Mouse (Mus musculus) heart, embryonic 14.5 days (tissue): ENCODE measurements at regions not wholly inside any gene's neighbourhood (a gene's known extent, or its start where the extent isn't known, plus 50 kb on each side); places are given as distances from the start of the nearest gene placed in this dataset.

Experiments
- ATAC-seq: fragments of 200-750 bp; cut with Nextera tagmentation; 2 replicates; pipeline ENCODE4 v1.8.0; 2017; ENCODE audit warnings: low read depth, moderate TSS enrichment; ENCODE audit not compliant: insufficient number of reproducible peaks, insufficient read depth, low FRiP score
- H3K27ac ChIP-seq, 2 experiments: fragments of 200-500 bp in 1 of 2; fragments of 300-500 bp in 1 of 2; sonication (generic) in 1 of 2; replicated peaks in 1 of 2; 2 replicates each; pipeline ENCODE4 v1.5.1; 2012 to 2014; ENCODE audit warnings: low read depth in 2 of 2, low read length in 2 of 2, control low read depth in 1 of 2, mild to moderate bottlenecking in 1 of 2, mixed read lengths in 1 of 2; ENCODE audit not compliant: control insufficient read depth in 1 of 2, insufficient read depth in 1 of 2
- H3K27me3 ChIP-seq: fragments of 300-500 bp; sonication (generic); 2 replicates; pipeline ENCODE4 v1.6.1; 2014; ENCODE audit warnings: mild to moderate bottlenecking, low read length, control low read depth; ENCODE audit not compliant: control insufficient read depth, insufficient read depth
- H3K36me3 ChIP-seq: fragments of 300-500 bp; sonication (generic); 2 replicates; pipeline ENCODE4 v1.6.1; 2014; ENCODE audit warnings: mild to moderate bottlenecking, control low read depth, low read length, mixed read lengths; ENCODE audit not compliant: control insufficient read depth, insufficient read depth
- H3K4me1 ChIP-seq, 2 experiments: fragments of 200-500 bp in 1 of 2; fragments of 300-500 bp in 1 of 2; sonication (generic) in 1 of 2; 2 replicates each; pipeline ENCODE4 v1.6.1; 2012 to 2014; ENCODE audit warnings: low read length in 2 of 2, control low read depth in 1 of 2, mixed read lengths in 1 of 2; ENCODE audit not compliant: control insufficient read depth in 2 of 2, insufficient read depth in 2 of 2
- H3K4me2 ChIP-seq: fragments of 300-500 bp; sonication (generic); 2 replicates; pipeline ENCODE4 v1.6.1; 2014; ENCODE audit warnings: mild to moderate bottlenecking, low read length
- H3K4me3 ChIP-seq, 2 experiments: fragments of 200-500 bp in 1 of 2; fragments of 300-500 bp in 1 of 2; sonication (generic) in 1 of 2; 2 replicates each; pipeline ENCODE4 v1.5.1; 2012 to 2014; ENCODE audit warnings: low read length in 2 of 2, mild to moderate bottlenecking in 2 of 2, control low read depth in 1 of 2, low read depth in 1 of 2, moderate library complexity in 1 of 2; ENCODE audit not compliant: control insufficient read depth in 1 of 2, insufficient read depth in 1 of 2
- H3K9ac ChIP-seq: fragments of 300-500 bp; sonication (generic); 2 replicates; pipeline ENCODE4 v1.6.1; 2014; ENCODE audit warnings: mild to moderate bottlenecking, low read length
- H3K9me3 ChIP-seq: fragments of 300-500 bp; sonication (generic); 2 replicates; pipeline ENCODE4 v1.6.1; 2016; ENCODE audit warnings: low read length, control low read depth; ENCODE audit not compliant: control insufficient read depth
- WGBS: fragments of 180-500 bp; shearing (Covaris S2); extraction: QIAGEN DNeasy Blood & Tissue Kit; methylation state at CpG from one replicate; pipeline ENCODE4 v1.1.7; 2014; 5-methylcytosine and 5-hydroxymethylcytosine counted together

GRCm38 (mm10) chr1:90428774-90429173, 174.0 kb upstream of the Cops8 start:
- Histone ChIP-seq H3K4me2 (no peak overlapping the region), H3K27me3 (no peaks in the 10 kb centered on the region), H3K36me3 (no peaks in the 10 kb centered on the region), H3K9ac (no peak overlapping the region), H3K4me1 (peaks cover 6 to 7% of the 10 kb centered on the region in 2 experiments), H3K4me3 (no peak overlapping the region), H3K9me3 (peaks cover 3% of the 10 kb centered on the region; the same call in 1 of the 2 replicates), H3K27ac (no peak overlapping the region)
- 85% methylated on average over 7 of the region's 7 CpGs for WGBS
- ATAC-seq: no peak

- Histone ChIP-seq H3K4me1 (peaks cover 0 to 3% of the 10 kb centered on the region in 2 experiments; a peak in 2 of 4 replicates), H3K4me3 (no peak overlapping the region), H3K27me3 (no peaks in the 10 kb centered on the region), H3K4me2 (no peak overlapping the region), H3K9me3 (peaks cover 3% of the 10 kb centered on the region; the same call in 1 of the 2 replicates), H3K9ac (no peak overlapping the region), H3K27ac (no peak overlapping the region), H3K36me3 (no peaks in the 10 kb centered on the region)
- 85% methylated on average over 9 of the region's 9 CpGs for WGBS
- no peak for ATAC-seq
Observed at GRCm38 (mm10) chr1:90430480-90430879, 172.3 kb upstream of the Cops8 start.

GRCm38 (mm10) chr1:90431783-90432182, 171.0 kb upstream of the Cops8 start:
- H3K4me3 ChIP-seq: no peak overlapping the region
- peaks cover 0 to 3% of the 10 kb centered on the region in 2 experiments; a peak in 2 of 4 replicates for H3K4me1 ChIP-seq
- no peak overlapping the region for H3K27ac ChIP-seq
- no peaks in the 10 kb centered on the region for H3K36me3 ChIP-seq
- no peak overlapping the region for H3K9ac ChIP-seq
- peaks cover 3% of the 10 kb centered on the region; the same call in 1 of the 2 replicates for H3K9me3 ChIP-seq
- H3K27me3 ChIP-seq: no peaks in the 10 kb centered on the region
- WGBS: 71% methylated on average over 6 of the region's 6 CpGs
- no peak for ATAC-seq
- H3K4me2 ChIP-seq: no peak overlapping the region

- no peak for ATAC-seq
- no peak overlapping the region for H3K9ac ChIP-seq
- no peak overlapping the region for H3K27ac ChIP-seq
Observed at GRCm38 (mm10) chr1:90433911-90434310, 168.9 kb upstream of the Cops8 start.

GRCm38 (mm10) chr1:90440638-90441037, 162.1 kb upstream of the Cops8 start:
- H3K4me2 ChIP-seq: no peak overlapping the region

More at GRCm38 (mm10) chr1:90433911-90434310, 168.9 kb upstream of the Cops8 start:
- 70% methylated on average over 5 of the region's 5 CpGs for WGBS
- no peak overlapping the region for H3K4me3 ChIP-seq
- no peak overlapping the region for H3K4me2 ChIP-seq
- peaks cover 0 to 3% of the 10 kb centered on the region in 2 experiments; a peak in 2 of 4 replicates for H3K4me1 ChIP-seq
- H3K27me3 ChIP-seq: no peaks in the 10 kb centered on the region
- no peaks in the 10 kb centered on the region for H3K9me3 ChIP-seq
- H3K36me3 ChIP-seq: no peaks in the 10 kb centered on the region

GRCm38 (mm10) chr1:90441134-90441868, 161.5 kb upstream of the Cops8 start:
- Histone ChIP-seq H3K36me3 (no peaks in the 10 kb centered on the region), H3K4me3 (no peak overlapping the region), H3K27me3 (no peaks in the 10 kb centered on the region), H3K9me3 (no peaks in the 10 kb centered on the region), H3K4me1 (peaks cover 4 to 6% of the 10 kb centered on the region in 2 experiments), H3K4me2 (no peak overlapping the region), H3K27ac (no peak overlapping the region), H3K9ac (no peak overlapping the region)
- 79% methylated on average over 10 of the region's 10 CpGs for WGBS
- no peak for ATAC-seq

More at GRCm38 (mm10) chr1:90440638-90441037, 162.1 kb upstream of the Cops8 start:
- Histone ChIP-seq H3K4me3 (no peak overlapping the region), H3K36me3 (no peaks in the 10 kb centered on the region), H3K27me3 (no peaks in the 10 kb centered on the region), H3K27ac (no peak overlapping the region), H3K9me3 (no peaks in the 10 kb centered on the region), H3K9ac (no peak overlapping the region), H3K4me1 (peaks cover 4 to 6% of the 10 kb centered on the region in 2 experiments)
- ATAC-seq: no peak
- 36% methylated on average over 1 of the region's 1 CpGs for WGBS

GRCm38 (mm10) chr1:90442250-90443240, 160.2 kb upstream of the Cops8 start:
- WGBS: 61% methylated on average over 19 of the region's 19 CpGs
- ATAC-seq: no peak
- Histone ChIP-seq H3K4me2 (no peak overlapping the region), H3K9ac (no peak overlapping the region), H3K36me3 (no peaks in the 10 kb centered on the region), H3K27ac (no peak overlapping the region), H3K4me3 (no peak overlapping the region), H3K27me3 (no peaks in the 10 kb centered on the region), H3K4me1 (peaks cover 4 to 6% of the 10 kb centered on the region in 2 experiments), H3K9me3 (no peaks in the 10 kb centered on the region)
